Mouse (Mus musculus) myocyte (in vitro differentiated cells): ENCODE results near the gene Def8.

Source experiments
- CEBPB ChIP-seq: IDR thresholded peaks from 2 replicates; pipeline ENCODE4 v1.6.1; 2011; ENCODE audit warnings: mild to moderate bottlenecking, moderate library complexity; ENCODE audit not compliant: poor library complexity, insufficient read depth, severe bottlenecking
- E2F4 ChIP-seq: IDR thresholded peaks from one replicate; pipeline ENCODE4 v1.6.1; 2011; ENCODE audit warnings: mild to moderate bottlenecking, control low read depth, moderate library complexity; ENCODE audit not compliant: insufficient read depth
- MAX ChIP-seq: IDR thresholded peaks from one replicate; pipeline ENCODE4 v1.6.1; 2011; ENCODE audit warnings: low read depth, mild to moderate bottlenecking, control low read depth
- MYOD1 ChIP-seq, 3 experiments: IDR thresholded peaks; one replicate each; pipeline ENCODE4 v1.6.1; 2011; ENCODE audit warnings: control low read depth in 2 of 3, low read depth in 2 of 3, mild to moderate bottlenecking in 2 of 3, moderate library complexity in 1 of 3; ENCODE audit not compliant: insufficient read length in 2 of 3, control insufficient read depth in 1 of 3
- POLR2A ChIP-seq: IDR thresholded peaks from one replicate; pipeline ENCODE4 v1.6.1; 2011; ENCODE audit warnings: low read depth, mild to moderate bottlenecking, control low read depth, moderate library complexity; ENCODE audit not compliant: insufficient read length
- REST ChIP-seq: IDR thresholded peaks from one replicate; pipeline ENCODE4 v1.6.1; 2011; ENCODE audit warnings: mild to moderate bottlenecking, control low read depth, moderate library complexity; ENCODE audit not compliant: insufficient read depth, insufficient read length
- TCF12 ChIP-seq: IDR thresholded peaks from one replicate; pipeline ENCODE4 v1.6.1; 2011; ENCODE audit warnings: mild to moderate bottlenecking, control low read depth; ENCODE audit not compliant: poor library complexity, insufficient read depth, severe bottlenecking
- TCF3 ChIP-seq: IDR thresholded peaks from one replicate; pipeline ENCODE4 v1.6.1; 2011; ENCODE audit warnings: low read depth, control low read depth; ENCODE audit not compliant: insufficient read length
- USF1 ChIP-seq: IDR thresholded peaks from one replicate; pipeline ENCODE4 v1.6.1; 2011; ENCODE audit warnings: low read depth, mild to moderate bottlenecking, control low read depth, moderate library complexity

- TF ChIP-seq POLR2A (no peak), TCF3 (no peak), E2F4 (no peak), USF1 (no peak), MYOD1 (IDR thresholded peaks at IDR 0.05; ENCODE audit: control insufficient read depth in 1 of 3, insufficient read length in 2 of 3, low read depth in 2 of 3) (no peak), MAX (no peak), REST (no peak), TCF12 (no peak), CEBPB (no peak)
These were observed 38.3 kb upstream of the Def8 start for GRCm38 (mm10) chr8:123384883-123385540.
